Mouse (Mus musculus) liver, postnatal 0 days (tissue): Measurements from ENCODE around the gene Nfu1. TPM values are rescaled to one million over a fixed set of nuclear protein-coding genes. Genes with fewer than 3 reads are reported as not detected.
"Not testable (repeated sequence)": the region's sequence is repeated elsewhere in the genome, so short reads cannot be mapped to it uniquely, and the experiment has no call there.

Experiments used
- ATAC-seq: fragments of 200-750 bp; cut with Nextera tagmentation; 2 replicates; pipeline ENCODE4 v1.8.0; 2017; ENCODE audit warnings: mild to moderate bottlenecking, moderate library complexity
- DNase-seq: peaks from one replicate; pipeline ENCODE4 v3.0.0-alpha.2; 2016
- H3K27ac ChIP-seq: fragments of 300-500 bp; sonication (generic); 2 replicates; pipeline ENCODE4 v1.5.1; 2014; ENCODE audit warnings: antibody characterized with exemption, moderate library complexity, mild to moderate bottlenecking, low read depth
- H3K27me3 ChIP-seq: fragments of 300-500 bp; sonication (generic); 2 replicates; pipeline ENCODE4 v1.6.1; 2014; ENCODE audit warnings: low read length, control low read depth, mixed read lengths; ENCODE audit not compliant: insufficient read depth
- H3K36me3 ChIP-seq: fragments of 300-500 bp; sonication (generic); replicated peaks from 2 replicates; pipeline ENCODE4 v1.6.1; 2014; ENCODE audit warnings: mild to moderate bottlenecking, control low read depth, low read length, moderate library complexity, mixed read lengths; ENCODE audit not compliant: insufficient read depth
- H3K4me1 ChIP-seq: fragments of 300-500 bp; sonication (generic); 2 replicates; pipeline ENCODE4 v1.6.1; 2014; ENCODE audit warnings: antibody characterized with exemption, mild to moderate bottlenecking, control low read depth; ENCODE audit not compliant: insufficient read depth
- H3K4me2 ChIP-seq: fragments of 300-500 bp; sonication (generic); 2 replicates; pipeline ENCODE4 v1.6.1; 2014; ENCODE audit warnings: low read depth, mild to moderate bottlenecking, low read length, moderate library complexity, mixed read lengths
- H3K4me3 ChIP-seq: fragments of 300-500 bp; sonication (generic); 2 replicates; pipeline ENCODE4 v1.5.1; 2014; ENCODE audit warnings: low read depth, low read length
- H3K9ac ChIP-seq: fragments of 300-500 bp; sonication (generic); replicated peaks from 2 replicates; pipeline ENCODE4 v1.6.1; 2014; ENCODE audit warnings: mild to moderate bottlenecking, moderate library complexity
- H3K9me3 ChIP-seq: fragments of 300-500 bp; sonication (generic); 2 replicates; pipeline ENCODE4 v1.6.1; 2016; ENCODE audit warnings: mild to moderate bottlenecking, control low read depth, low read length, mixed read lengths
- CTCF ChIP-seq: sonication (generic); IDR thresholded peaks from 2 replicates; pipeline ENCODE4 v1.5.1; 2016; ENCODE audit warnings: antibody characterized with exemption, low read depth
- EP300 ChIP-seq: IDR thresholded peaks from 2 replicates; pipeline ENCODE4 v1.6.1; 2016; ENCODE audit warnings: antibody characterized with exemption, low read depth, mild to moderate bottlenecking
- WGBS: fragments of 180-500 bp; shearing (Covaris S2); extraction: QIAGEN DNeasy Blood & Tissue Kit; methylation state at CpG from one replicate; pipeline ENCODE4 v1.1.7; 2014; ENCODE audit not compliant: insufficient replicate concordance; 5-methylcytosine and 5-hydroxymethylcytosine counted together
- polyA plus RNA-seq: library from polyadenylated mRNA; unstranded; fragments of >200 nt; fragmentation: Nextera tagmentation; extraction: Ambion mirVana; gene quantifications from 2 replicates; pipeline ENCODE4 v1.2.1, GENCODE M21; 2015

Gene Nfu1
- polyA plus RNA-seq, 1 experiment from 2014 or later, result 53.5 TPM

- Histone ChIP-seq H3K27me3 (no peaks in the 10 kb centered on the region), H3K4me3 (no peak overlapping the region), H3K27ac (no peak overlapping the region), H3K9me3 (peaks cover 4% of the 10 kb centered on the region; the same call in 1 of the 2 replicates), H3K4me2 (peak overlapping the region; percentile 95), H3K9ac (no peak overlapping the region), H3K4me1 (peaks cover 21% of the 10 kb centered on the region), H3K36me3 (no peaks in the 10 kb centered on the region)
- TF ChIP-seq EP300, result no peak
- TF ChIP-seq CTCF, result no peak
- 70% methylated on average over 7 of the region's 7 CpGs for WGBS
- no peak for ATAC-seq
- no peak for DNase-seq
Observed at GRCm38 (mm10) chr6:87041431-87041830, 32.4 kb downstream of the Nfu1 start.

- no peak for ATAC-seq
- Histone ChIP-seq H3K27ac (peak overlapping the region; percentile 97), H3K9me3 (peaks cover 2% of the 10 kb centered on the region; the same call in 1 of the 2 replicates), H3K27me3 (no peaks in the 10 kb centered on the region), H3K9ac (peak overlapping the region; percentile 96), H3K4me3 (peak overlapping the region; percentile 86), H3K4me2 (peak overlapping the region; percentile 95), H3K4me1 (peaks cover 21% of the 10 kb centered on the region), H3K36me3 (no peaks in the 10 kb centered on the region)
- TF ChIP-seq CTCF (no peak), EP300 (no peak)
- DNase-seq, result no peak
- WGBS, result under 1% methylated on average over 11 of the region's 11 CpGs
Observed at GRCm38 (mm10) chr6:87042004-87042336, 32.9 kb downstream of the Nfu1 start.

DNA sequence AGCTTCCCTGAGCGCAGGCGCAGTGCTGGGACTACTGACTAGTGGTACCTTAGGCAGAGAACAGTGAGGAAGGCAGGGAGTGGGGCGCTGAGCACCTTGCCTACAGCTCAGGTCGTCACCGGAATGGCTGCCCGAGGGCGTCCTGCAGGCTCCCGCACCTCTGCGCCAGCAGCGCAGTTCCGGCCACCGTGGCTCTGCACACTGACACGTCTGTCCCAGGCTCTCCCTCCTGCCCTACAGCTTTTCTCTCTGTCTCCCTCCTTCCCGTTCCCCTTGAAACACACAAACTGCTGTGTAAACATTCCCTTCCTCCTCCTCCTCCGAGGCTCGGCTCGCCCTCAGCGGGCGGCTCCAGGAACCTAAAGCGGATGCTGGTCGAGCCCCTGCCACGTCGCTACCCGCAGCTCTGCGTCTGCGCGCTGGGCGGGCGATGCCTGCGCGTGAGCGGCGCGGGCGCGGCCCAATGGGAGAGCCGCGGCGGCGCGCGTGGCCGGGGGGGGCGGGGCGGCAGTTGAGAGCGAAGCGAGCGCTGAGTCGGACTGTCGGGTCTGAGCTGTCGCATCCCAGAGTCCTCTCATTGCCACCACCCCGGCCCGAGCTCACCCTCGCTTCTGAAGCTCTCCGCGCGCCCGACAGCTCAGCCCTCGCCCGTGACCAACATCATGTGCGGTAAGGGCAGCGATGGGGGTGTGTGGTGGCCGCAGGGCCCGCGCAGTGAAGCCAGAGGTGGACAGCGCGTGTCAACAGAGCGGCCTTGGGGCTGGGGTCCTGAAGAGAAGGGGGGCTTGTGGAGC is 33.5 kb downstream of the Nfu1 start, which contains the start of gene Gfpt1:
TSS of gene Gfpt1 (plus strand) at position 510 of the 794 bp plus-strand sequence.
- TF ChIP-seq CTCF (no peak), EP300 (no peak)
- Histone ChIP-seq H3K27ac (peak within 1 kb of the TSS; percentile 97), H3K27me3 (no peaks in the 10 kb centered on the region), H3K36me3 (no peaks in the 10 kb centered on the region), H3K4me1 (peaks cover 21% of the 10 kb centered on the region), H3K9ac (peak within 1 kb of the TSS; percentile 96), H3K4me3 (peak within 1 kb of the TSS; percentile 86), H3K9me3 (no peaks in the 10 kb centered on the region), H3K4me2 (peak within 1 kb of the TSS; percentile 95)
- ATAC-seq, result peak; percentile 98
- DNase-seq, result peak; percentile 96
- WGBS, result under 1% methylated on average over 61 of the region's 68 CpGs

GRCm38 (mm10) chr6:87043131-87043516 is 34.1 kb downstream of the Nfu1 start:
- DNase-seq (no peak), ATAC-seq (peak; percentile 9; the same call in 1 of the 2 replicates)
- no peak for TF ChIP-seq CTCF
- TF ChIP-seq EP300, result no peak
- Histone ChIP-seq H3K36me3 (no peaks in the 10 kb centered on the region; the same call in 1 of the 2 replicates), H3K27me3 (no peaks in the 10 kb centered on the region), H3K4me1 (peaks cover 21% of the 10 kb centered on the region), H3K4me3 (peak overlapping the region; percentile 86), H3K9me3 (no peaks in the 10 kb centered on the region), H3K27ac (peak overlapping the region; percentile 97), H3K4me2 (peak overlapping the region; percentile 95), H3K9ac (peak overlapping the region; percentile 96)
- WGBS, result 3% methylated on average over 9 of the region's 9 CpGs

DNA sequence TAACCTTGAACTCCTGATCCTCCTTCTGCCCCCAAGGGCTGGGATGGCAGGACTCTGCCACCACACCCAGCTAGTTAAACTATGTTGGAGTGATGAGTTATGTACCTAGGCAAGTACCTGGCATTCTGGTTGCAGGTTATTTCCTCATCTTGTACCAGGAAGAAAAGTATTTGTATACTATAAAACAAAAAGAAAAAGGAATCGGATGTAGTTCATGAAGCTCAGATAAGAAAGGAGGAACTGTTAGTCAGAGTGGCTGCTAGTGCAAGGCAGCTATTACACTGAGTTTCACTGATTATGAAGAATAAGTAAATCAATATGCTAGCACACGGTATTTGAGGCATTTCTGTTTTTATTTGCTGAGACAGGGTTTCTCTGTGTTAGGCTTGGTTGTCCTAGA is 35.9 kb downstream of the Nfu1 start:
- Histone ChIP-seq H3K4me1 (peaks cover 21% of the 10 kb centered on the region), H3K27ac (no peak overlapping the region), H3K27me3 (no peaks in the 10 kb centered on the region), H3K36me3 (peaks cover 3% of the 10 kb centered on the region; the same call in 1 of the 2 replicates), H3K9ac (no peak overlapping the region), H3K4me2 (no peak overlapping the region), H3K9me3 (no peaks in the 10 kb centered on the region), H3K4me3 (no peak overlapping the region)
- 45% methylated on average over 2 of the region's 2 CpGs for WGBS
- DNase-seq (no peak), ATAC-seq (no peak)
- TF ChIP-seq CTCF (no peak), EP300 (no peak)

GRCm38 (mm10) chr6:87045507-87045906 is 36.5 kb downstream of the Nfu1 start:
- Histone ChIP-seq H3K27ac (no peak overlapping the region), H3K9ac (no peak overlapping the region), H3K9me3 (no peaks in the 10 kb centered on the region), H3K36me3 (peaks cover 3% of the 10 kb centered on the region; the same call in 1 of the 2 replicates), H3K4me2 (no peak overlapping the region), H3K27me3 (no peaks in the 10 kb centered on the region), H3K4me3 (no peak overlapping the region), H3K4me1 (peaks cover 21% of the 10 kb centered on the region)
- WGBS, result 65% methylated on average over 3 of the region's 3 CpGs
- DNase-seq, result no peak
- TF ChIP-seq CTCF, result no peak
- ATAC-seq, result no peak

DNA sequence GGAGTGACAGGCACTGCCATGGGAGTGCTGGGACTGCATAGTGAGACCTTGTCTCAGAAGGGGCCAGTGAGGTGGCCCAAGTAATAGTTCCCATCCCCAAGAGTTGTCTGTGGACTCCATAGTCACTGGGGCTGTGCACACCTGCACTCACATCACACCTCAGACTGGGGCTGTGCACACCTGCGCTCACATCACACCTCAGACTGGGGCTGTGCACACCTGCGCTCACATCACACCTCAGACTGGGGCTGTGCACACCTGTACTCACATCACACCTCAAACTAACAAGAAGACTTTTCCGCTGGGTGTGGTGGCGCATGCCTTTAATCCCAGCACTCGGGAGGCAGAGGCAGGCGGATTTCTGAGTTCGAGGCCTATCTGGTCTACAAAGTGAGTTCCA is 39.7 kb downstream of the Nfu1 start:
- not testable (repeated sequence) for DNase-seq, H3K27ac ChIP-seq, H3K4me3 ChIP-seq, H3K9me3 ChIP-seq, H3K4me2 ChIP-seq, ATAC-seq, H3K27me3 ChIP-seq, H3K4me1 ChIP-seq, H3K9ac ChIP-seq
- 89% methylated on average over 7 of the region's 7 CpGs for WGBS
- H3K36me3 ChIP-seq, result peaks cover 21% of the 10 kb centered on the region
